Mouse (Mus musculus): ENCODE data around the gene Efemp2.

Gene Efemp2

DNA sequence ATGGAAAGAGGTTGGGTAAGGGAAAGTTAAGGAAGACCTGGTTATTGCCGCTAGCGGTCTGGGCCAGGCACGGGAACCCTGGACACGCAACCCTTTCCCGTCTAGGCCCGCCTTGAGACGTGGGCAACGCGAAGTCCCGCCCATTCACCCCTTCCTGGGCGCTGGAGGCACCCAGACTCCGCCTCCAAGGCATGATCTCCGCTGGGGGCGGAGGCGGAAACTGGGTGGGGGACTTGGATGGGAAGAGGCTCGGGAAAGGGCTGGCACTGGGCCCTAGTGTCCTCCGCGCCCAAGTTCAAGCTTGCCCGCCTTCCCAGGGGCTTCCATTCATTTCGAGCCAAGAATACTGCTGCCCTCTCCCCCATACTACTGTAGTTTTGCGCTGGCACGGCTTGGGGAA is at the start of gene Efemp2:
TSS of gene Efemp2 (plus strand) at position 235 of the 400 bp plus-strand sequence.
- DNase-seq, result peak; percentile 85 to 86

- DNase-seq, result peak; percentile 79 to 89
These were observed 49.5 kb upstream of the Efemp2 start for GRCm38 (mm10) chr19:5424092-5424781.

- DNase-seq, result peak; percentile 96 to 98
These were observed 48.7 kb upstream of the Efemp2 start, which contains the start of the genes Drap1 and AI837181 for GRCm38 (mm10) chr19:5424782-5425741. Drap1 (minus strand) TSS chr19:5424979. AI837181 (plus strand) TSS chr19:5425144.

- DNase-seq, result no peak
These were observed 47.7 kb upstream of the Efemp2 start for GRCm38 (mm10) chr19:5425906-5426565.

DNA sequence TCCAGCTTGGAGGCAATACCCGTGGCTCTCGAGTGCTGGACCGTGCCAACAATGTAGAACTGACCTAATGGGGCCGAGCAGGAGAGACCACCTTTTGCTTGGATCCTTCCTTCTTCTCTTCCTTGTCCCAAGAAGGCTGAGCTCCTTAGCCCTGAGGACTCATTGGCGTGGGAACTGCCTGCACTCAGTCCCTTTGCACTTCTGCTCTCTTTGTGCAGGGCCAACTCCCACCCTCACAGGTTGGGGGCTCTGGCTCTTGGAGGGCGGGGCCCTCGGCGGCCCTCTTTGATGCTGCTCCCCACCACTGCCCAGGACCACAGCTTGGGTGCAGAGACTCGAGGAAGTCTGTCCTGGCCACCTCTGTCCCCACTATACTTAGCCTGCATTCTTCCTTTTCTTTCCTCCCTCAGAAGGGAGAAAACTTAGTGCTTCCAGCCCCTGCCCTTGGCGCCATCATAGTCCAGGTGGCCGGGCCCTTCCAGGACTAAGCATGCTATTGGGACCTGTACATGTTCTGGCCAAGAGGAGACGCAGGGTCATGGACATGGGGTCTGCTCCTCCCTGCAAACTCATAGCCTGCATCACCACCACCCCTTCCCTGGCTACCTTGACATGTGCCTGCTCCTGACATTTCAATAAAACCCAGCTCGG is 47.0 kb upstream of the Efemp2 start:
- no peak for DNase-seq

DNA sequence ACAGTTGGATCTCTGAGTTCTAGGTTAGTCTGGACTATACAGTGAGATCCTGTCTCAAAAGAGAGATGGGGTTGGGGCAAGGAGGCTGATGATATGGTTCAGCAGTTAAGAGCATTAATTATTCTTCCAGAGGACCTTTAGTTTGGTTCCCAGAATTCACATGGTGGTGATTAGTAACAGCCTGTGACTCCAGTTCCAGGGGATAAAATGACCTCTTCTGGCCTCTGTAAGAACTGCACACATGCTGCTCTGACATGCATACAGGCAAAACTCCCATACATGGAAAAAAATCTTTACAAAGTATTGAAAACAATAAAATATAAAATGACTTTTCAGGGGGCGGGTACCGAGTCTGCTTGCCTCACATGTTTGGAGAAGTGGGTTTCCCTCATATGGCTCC is 45.7 kb upstream of the Efemp2 start:
- peak; percentile 60 to 65 for DNase-seq

DNA sequence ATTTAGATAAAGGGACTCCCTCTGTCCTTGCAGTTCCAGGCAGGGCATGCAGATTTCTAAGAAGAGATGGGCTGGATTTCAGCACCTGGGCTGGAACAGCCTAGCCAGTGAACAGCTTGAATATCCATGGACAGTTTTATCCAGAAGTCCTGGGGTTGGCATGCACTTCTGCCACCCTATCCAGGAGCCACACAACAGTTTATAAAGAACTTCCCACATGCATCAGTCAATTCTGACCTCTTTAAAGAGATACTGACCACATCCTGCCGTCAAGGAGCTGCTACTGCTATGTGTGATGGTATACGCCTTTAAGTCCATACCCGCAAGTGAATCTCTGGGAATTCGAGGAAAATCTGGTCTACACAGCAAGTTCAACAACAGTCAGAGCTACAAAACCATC is 44.5 kb upstream of the Efemp2 start:
- no peak for DNase-seq

GRCm38 (mm10) chr19:5429806-5430205 is 43.9 kb upstream of the Efemp2 start:
- DNase-seq, result peak; percentile 84 to 88

- DNase-seq, result no peak
These were observed 43.3 kb upstream of the Efemp2 start for GRCm38 (mm10) chr19:5430408-5430807.

GRCm38 (mm10) chr19:5431911-5432464 is 41.8 kb upstream of the Efemp2 start:
- no peak for DNase-seq

DNA sequence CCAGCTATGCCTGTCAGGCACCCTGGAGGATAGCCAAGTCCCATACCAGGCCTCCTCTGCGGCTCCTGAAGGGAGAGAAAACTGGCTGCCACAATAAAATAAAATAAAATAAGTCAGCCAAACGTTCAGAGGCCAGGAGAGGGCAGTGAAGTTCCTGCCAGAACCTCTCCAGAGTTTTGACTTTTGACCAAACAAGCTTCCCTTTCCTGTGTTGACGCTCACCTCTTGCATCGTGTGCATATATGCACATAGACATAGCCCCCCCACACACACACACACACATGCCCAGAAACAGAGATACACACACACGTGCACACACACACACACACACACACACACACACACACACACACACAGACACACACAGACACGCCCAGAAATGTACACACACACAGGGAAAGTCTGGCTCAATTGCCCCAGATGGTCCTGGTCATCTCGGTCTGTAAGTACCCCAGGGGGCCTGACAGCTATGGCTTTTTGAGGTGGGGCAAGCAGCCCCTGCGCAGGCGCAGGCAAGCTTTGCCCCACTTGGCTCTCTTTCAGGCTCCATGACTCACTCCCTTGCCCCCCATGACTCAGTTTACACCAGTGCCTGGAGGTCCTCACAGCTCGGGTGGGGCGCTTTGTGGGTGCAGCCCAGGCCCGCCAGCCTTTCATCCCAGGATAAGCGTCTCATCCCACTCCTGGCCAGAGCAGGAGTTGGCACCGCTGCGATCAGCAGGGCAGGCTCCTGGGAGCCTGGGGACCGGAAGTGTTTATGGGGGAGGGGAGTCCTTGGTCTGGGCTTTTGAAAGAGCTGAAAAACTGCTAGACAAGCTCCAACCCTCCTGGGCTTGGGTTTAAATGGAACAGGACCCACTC is 40.5 kb upstream of the Efemp2 start:
- peak; percentile 75 for DNase-seq

GRCm38 (mm10) chr19:5433951-5434350 is 39.8 kb upstream of the Efemp2 start:
- DNase-seq, result no peak

DNA sequence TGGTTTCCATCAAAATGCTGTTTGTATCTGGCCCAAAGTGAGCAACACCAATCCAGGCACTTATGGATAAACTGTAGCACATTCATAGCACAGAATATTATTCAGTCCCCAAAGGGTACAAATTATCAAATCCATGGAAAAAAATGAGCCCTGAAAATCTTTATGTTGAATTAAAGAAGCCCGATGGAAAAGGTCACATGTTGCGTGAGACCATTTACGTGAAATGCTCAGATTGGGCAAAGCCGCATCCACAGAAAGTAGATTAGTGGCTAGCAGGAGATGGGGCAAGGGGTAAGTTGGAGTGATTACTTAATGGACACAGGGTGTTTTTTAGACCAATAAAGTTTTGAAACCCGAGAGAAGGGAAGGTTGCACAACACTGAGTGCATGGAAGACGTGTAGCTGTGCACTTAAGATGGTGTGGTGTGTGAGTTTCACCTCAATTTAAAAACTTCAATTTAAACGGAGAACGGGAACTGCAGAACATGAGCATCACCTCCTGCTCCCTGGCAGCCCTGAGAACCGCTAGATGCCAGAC is 29.3 kb upstream of the Efemp2 start:
- no peak for DNase-seq

GRCm38 (mm10) chr19:5444954-5445353 is 28.8 kb upstream of the Efemp2 start:
- DNase-seq, result peak; percentile 64 to 69

DNA sequence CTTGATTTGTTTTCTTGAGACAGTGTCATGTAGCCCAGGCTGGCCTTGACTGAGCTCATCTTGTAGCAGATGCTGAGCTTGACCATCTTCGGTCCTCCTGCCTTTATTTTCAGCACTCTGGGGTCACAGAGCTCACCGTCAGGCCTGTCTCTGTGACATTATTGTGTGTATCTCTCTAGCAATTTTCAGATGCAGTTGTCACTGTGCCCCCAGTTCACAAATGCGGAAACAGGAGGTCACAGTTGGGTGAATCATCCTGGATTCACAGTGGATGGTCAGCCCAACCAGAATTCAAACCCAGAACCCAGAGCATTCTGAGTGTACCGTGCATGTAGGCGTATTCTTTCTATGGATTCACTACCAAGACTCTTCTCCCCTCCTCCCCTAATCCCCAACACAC is 28.0 kb upstream of the Efemp2 start:
- no peak for DNase-seq

DNA sequence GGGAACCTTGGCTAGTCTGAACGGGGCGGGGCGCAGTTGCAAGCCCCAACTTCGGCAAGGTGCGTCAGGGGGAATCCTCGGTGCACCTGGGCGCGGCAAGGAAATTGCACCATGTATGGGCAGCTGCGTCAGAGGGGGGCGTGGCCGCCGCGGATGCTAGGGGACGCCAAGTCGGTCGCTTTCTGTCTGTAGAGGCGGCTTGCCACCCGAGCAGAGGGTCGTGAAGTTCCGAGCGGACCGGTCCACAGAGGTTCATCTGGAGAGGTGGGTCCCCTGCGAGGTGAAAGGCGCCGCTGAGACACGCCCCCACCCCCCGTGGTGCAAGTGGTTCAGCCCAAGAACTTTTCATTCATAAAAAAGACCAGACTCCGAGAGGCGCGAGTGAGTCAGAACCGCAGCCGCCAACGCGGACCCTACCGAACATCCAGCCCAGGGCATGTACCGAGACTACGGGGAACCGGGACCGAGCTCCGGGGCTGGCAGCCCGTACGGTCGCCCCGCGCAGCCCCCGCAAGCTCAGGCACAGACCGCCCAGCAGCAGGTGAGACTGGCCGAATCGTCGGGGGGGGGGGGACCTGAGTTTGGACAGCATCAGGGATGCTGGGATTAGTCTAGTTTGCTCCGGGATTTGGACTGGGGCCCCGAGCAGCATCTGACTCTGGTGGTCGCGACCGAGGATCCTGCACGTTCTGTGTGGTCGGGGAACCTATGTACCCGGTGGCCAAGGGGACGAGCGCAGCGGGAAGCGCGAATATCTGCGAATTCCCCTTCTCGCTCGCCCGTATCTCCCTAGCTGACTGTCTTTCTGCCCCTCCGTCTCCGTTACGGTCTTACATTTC is 26.0 kb upstream of the Efemp2 start, which contains the start of gene Fosl1:
TSS of gene Fosl1 (plus strand) at position 33 of the 839 bp plus-strand sequence.
- peak; percentile 61 to 85 for DNase-seq

- DNase-seq, result peak in 1 of 2 experiments; percentile 33
These were observed 25.2 kb upstream of the Efemp2 start for GRCm38 (mm10) chr19:5448354-5449150.

GRCm38 (mm10) chr19:5449673-5450072 is 24.1 kb upstream of the Efemp2 start:
- DNase-seq, result no peak

DNA sequence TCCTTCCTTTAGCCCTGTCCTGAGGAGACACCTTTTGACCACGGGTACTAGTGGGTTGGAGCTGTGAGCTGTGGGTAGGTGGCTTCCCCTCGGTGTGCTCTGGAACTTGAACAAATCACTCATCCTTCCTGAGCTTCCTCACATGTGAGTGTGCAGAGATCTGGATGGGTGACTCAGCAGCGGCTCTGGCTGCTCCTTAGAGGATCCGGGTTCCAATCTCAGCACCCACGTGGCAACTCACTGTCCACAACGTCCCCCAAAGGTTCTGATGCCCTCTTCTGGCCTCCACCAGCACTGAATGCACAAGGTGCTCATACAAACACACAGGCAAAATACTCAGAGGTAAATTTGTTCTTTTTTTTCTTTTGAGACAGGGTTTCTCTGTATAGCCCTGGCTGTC is 22.0 kb upstream of the Efemp2 start:
- no peak for DNase-seq
